Mouse (Mus musculus) CD4-positive, CD25-positive, alpha-beta regulatory T cell, adult 2 months (primary cell): ENCODE results near the gene Pfn2.
A peak's percentile ranks its signal among the peaks of the same experiment; 100 is the strongest.
"Not testable (repeated sequence)": the region's sequence is repeated elsewhere in the genome, so short reads cannot be mapped to it uniquely, and the experiment has no call there.

Experiments used
- DNase-seq: peaks from one replicate; pipeline ENCODE4 v3.0.0-alpha.2; 2012; ENCODE audit warnings: low read depth, low spot score

Pfn2 gene

DNA sequence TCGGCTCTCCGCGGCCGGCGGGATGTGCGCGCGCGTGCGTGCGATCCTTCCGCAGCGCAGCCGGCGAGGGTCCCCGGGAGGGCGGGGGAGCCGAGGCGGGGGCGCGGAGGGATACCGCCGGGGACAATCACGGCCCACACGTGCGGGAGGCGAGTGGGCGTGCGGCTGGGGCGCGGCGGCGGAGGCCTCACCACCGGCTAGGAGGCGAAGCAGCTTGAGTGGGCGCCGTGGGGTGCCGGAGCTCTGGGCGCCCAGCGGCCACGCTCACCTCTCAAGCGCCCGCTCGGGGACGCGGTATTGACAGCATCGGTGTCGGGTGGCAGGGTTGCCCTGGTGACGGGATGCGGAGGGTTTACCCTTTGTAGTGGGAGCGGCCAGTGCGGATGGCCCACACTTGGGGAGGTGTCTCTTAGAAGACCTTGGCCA lies at the start of gene Pfn2:
Gene Pfn2, minus strand, starts transcription at position 320 of the 426 bp plus-strand sequence.
- peak; percentile 74 for DNase-seq

DNA sequence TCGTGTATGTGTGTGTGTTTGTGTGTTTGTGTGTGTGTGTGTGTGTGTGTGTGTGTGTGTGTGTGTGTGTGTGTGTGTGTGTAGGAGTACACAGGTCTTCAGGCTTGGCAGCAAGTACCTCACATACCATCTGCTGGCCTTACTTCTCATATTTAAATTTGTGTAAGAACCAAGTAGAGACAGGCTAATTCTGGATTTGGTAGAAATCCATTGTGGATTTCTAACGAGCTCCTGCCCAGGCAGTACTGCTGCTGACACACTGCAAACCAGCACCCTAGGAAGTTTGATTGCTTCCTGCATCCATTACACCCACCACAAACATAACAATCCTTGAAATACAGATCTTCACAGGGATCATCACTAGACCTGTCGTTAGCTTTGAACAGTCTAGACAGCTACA lies 35.1 kb upstream of the Pfn2 start:
- DNase-seq = no peak

GRCm38 (mm10) chr3:57846912-57847759 lies 743 bp downstream of the Pfn2 start:
- DNase-seq = peak; percentile 77

- no peak for DNase-seq
These were observed 1.3 kb downstream of the Pfn2 start for GRCm38 (mm10) chr3:57846662-57846911.

DNA sequence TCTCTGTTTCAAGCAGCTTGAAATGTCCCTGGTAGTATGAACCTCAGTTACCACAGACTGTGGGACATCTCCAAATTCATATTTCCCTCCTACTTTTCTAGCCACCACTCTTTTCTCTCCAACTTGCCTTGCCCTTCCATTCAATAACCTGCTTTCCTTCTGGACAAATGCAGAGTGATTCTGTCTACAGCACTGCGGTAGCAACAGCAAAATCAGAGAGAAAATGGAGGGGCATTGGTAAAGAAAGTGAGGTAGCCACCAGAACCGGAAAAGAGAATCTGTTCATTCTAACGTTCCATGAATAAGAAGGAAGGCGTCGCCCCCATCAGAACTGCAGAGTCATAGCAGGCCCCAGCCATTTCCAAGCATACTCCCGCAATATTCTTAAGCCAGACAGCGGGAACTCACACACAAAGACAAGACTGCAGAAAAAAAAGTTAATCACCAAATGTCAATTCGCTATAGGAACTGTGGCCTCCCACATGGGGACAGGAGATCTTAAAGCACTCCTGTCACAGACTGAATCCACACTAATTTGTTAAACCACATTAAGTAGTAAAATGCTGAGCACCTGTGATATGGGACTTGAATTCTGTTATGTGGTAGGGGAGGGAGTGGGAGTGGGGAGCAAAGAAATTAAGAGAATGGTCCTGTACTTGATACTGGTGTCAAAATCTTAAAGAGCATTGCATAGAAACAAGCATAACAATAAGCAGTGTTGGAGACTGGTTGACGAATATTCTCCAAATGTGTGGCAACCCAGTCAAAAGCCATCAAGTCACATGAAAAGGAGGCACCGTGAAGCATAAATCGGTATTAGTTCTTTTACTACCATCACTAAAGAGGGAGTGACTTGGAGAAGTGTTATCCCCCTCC lies 1.9 kb downstream of the Pfn2 start:
- no peak for DNase-seq

- peak; percentile 62 for DNase-seq
These were observed 4.1 kb downstream of the Pfn2 start for GRCm38 (mm10) chr3:57843775-57844174.

- DNase-seq = no peak
These were observed 11.0 kb downstream of the Pfn2 start for GRCm38 (mm10) chr3:57836911-57837310.

DNA sequence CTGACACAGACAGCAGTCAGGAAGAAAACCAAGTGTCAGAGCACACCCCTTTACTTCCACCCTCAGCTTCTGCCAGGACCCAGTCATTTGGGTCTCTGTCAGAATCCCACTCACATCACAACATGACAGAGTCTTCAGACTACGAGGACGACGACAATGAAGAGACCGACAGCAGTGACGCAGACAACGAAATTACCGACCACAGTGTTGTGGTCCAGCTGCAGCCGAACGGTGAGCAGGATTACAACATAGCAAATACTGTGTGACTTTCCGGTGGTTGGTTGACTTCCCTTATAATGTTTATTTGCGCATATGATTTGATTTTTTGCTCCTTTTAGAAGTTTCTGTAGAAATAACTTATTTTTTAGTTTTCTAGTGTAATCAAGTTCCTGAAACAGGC lies 14.3 kb downstream of the Pfn2 start:
- no peak for DNase-seq

DNA sequence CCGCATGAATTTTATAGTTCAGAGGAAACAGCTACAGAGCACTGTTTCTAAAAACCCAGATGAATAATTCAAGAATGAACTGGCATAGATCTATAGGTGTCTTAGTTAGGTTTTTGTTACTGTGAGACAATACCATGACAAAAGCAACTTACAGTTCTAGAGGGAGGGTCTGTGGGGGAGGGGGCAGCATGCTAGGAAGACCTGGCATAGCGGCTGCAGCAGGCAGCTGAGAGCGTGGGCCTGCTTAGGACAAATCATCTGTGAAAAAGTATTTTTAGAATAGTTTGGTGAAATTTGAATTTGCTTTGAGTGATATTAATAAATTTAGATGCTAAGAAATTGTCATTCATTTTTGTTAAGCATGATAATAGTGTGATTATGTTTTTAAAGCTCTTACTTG lies 22.0 kb downstream of the Pfn2 start:
- DNase-seq = no peak

DNA sequence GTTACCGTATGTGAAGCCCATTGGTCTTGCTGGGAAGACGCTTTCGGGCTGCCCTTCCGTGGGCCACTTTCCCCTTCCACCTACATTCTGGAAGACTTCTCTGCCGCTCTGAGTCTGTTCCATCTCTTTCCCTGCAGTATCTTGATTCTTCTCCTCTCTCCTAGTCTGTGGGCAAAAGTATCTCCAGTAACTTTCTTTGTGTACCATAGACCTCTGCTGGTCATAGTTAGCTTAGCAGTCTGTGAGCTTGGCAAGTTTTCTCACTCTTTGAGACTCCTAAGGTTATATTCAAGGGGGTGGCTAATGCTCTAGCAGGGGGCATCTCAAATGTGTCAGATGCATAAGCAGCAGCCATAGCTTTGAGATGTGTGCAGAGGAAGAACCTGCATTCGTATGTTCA lies 32.4 kb downstream of the Pfn2 start:
- DNase-seq = peak; percentile 5

- DNase-seq = not testable (repeated sequence)
These were observed 52.8 kb downstream of the Pfn2 start for GRCm38 (mm10) chr3:57795071-57795470.
